In the genomic region with DNA sequence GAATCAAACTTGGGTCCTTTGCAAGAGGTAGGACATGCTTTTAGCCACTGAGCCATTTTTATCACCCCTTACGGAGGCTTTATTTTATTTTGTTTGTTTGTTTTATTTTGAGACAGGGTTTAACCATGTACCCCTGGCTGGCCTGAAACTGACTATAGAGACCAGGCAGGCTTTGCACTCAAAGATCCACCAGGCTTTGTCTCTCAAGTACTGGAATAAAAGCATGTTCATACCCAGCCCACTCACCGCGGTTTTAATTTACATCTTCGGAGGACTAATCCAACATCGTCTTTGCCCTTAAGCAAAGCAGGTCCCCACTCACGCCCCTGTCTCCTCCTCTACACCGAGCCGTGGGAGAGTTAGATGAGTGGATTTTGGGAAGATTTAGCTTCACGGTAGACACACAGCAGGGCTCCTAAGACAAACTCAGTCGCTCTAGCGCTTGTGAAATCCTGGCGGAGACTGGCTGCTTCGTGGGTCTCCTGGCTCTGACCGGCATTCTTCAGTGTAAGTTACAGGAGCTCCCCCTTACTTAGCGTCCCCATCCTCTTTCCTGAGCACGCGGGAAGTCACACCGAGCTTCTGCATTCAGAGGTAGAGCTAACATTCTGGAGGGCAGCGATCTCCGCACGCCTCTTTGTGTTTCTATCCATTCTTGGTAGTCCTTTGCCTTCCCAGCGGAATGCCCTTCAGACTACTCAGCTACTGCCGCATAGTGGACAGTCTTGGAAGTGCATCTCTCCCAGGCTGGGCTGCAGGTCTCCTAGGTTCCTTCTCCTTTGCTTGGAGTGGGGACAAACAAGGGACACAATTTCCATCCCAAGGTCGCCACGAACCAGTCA, we compare ENCODE assay signal across 8 mouse cellular contexts. TPM values are rescaled to one million over a fixed set of nuclear protein-coding genes. Genes with fewer than 3 reads are reported as not detected.
DNase-seq lines count a peak whose midpoint lies in the region; ATAC-seq and TF ChIP-seq lines count a peak whose summit lies in the region.

No protein-coding gene starts in this region.

- WGBS in intestine, embryonic 16.5 days = 5% methylated on average over 25 of the region's 25 CpGs
- 4% methylated on average over 25 of the region's 25 CpGs for WGBS in limb, embryonic 13.5 days
- 3% methylated on average over 25 of the region's 25 CpGs for WGBS in midbrain, embryonic 15.5 days

- peak; percentile 85 for DNase-seq in layer of hippocampus, adult 11-12 months (ENCODE audit: low spot score)
- DNase-seq in layer of hippocampus, adult 9-10 months (ENCODE audit: low spot score) = no peak
- peak; percentile 79 for DNase-seq in gastrocnemius, postnatal 14 days
- DNase-seq in spleen, postnatal 10 days (ENCODE audit: low spot score in 2 of 2) = peak; percentile 66 to 81

- TF ChIP-seq POLR2A in cortical plate, adult 2 months (IDR thresholded peaks at IDR 0.05; ENCODE audit: extremely low read depth, insufficient read depth, low read length) = peak; percentile 59

- peak; percentile 99 for TF ChIP-seq CTCF in cortical plate, adult 2 months (IDR thresholded peaks at IDR 0.05; ENCODE audit: extremely low read depth, insufficient read depth, low read length)

- H3K27me3 ChIP-seq in intestine, embryonic 16.5 days (replicated peaks; ENCODE audit: control insufficient read depth, insufficient read depth, low read length) = no peaks in the 10 kb centered on the region
- H3K27me3 ChIP-seq in limb, embryonic 13.5 days = no peaks in the 10 kb centered on the region
- no peaks in the 10 kb centered on the region for H3K27me3 ChIP-seq in midbrain, embryonic 15.5 days (replicated peaks)

- no peaks in the 10 kb centered on the region for H3K4me1 ChIP-seq in cortical plate, adult 2 months (ENCODE audit: control insufficient read depth, insufficient read depth, low read length)
- no peaks in the 10 kb centered on the region for H3K4me1 ChIP-seq in intestine, embryonic 16.5 days (ENCODE audit: control insufficient read depth, insufficient read depth, low read length)
- H3K4me1 ChIP-seq in limb, embryonic 13.5 days = peaks cover 19% of the 10 kb centered on the region
- H3K4me1 ChIP-seq in midbrain, embryonic 15.5 days = peaks cover 15% of the 10 kb centered on the region

- H3K36me3 ChIP-seq in intestine, embryonic 16.5 days (ENCODE audit: control insufficient read depth, insufficient read depth, low read length) = no peaks in the 10 kb centered on the region
- H3K36me3 ChIP-seq in limb, embryonic 13.5 days = no peaks in the 10 kb centered on the region
- no peaks in the 10 kb centered on the region for H3K36me3 ChIP-seq in midbrain, embryonic 15.5 days (replicated peaks)

- peak overlapping the region; percentile 80 for H3K9ac ChIP-seq in intestine, embryonic 16.5 days (ENCODE audit: low read depth, low read length)
- H3K9ac ChIP-seq in limb, embryonic 13.5 days = peak overlapping the region; percentile 81
- H3K9ac ChIP-seq in midbrain, embryonic 15.5 days = peak overlapping the region; percentile 54

- H3K27ac ChIP-seq in cortical plate, adult 2 months (ENCODE audit: insufficient read depth, low read length) = no peak overlapping the region
- H3K27ac ChIP-seq in intestine, embryonic 16.5 days (ENCODE audit: low read length) = peak overlapping the region; percentile 65
- H3K27ac ChIP-seq in limb, embryonic 13.5 days = peak overlapping the region; percentile 83
- H3K27ac ChIP-seq in midbrain, embryonic 15.5 days = peak overlapping the region; percentile 89

- H3K9me3 ChIP-seq in intestine, embryonic 16.5 days (ENCODE audit: control insufficient read depth, low read length) = no peaks in the 10 kb centered on the region
- H3K9me3 ChIP-seq in limb, embryonic 13.5 days = no peaks in the 10 kb centered on the region
- no peaks in the 10 kb centered on the region for H3K9me3 ChIP-seq in midbrain, embryonic 15.5 days

- H3K4me2 ChIP-seq in intestine, embryonic 16.5 days (ENCODE audit: low read depth, low read length) = peak overlapping the region; percentile 80
- peak overlapping the region; percentile 74 for H3K4me2 ChIP-seq in limb, embryonic 13.5 days (replicated peaks)
- H3K4me2 ChIP-seq in midbrain, embryonic 15.5 days = peak overlapping the region; percentile 55

- ATAC-seq in intestine, embryonic 16.5 days = peak; percentile 32; the same call in 1 of the 2 replicates
- ATAC-seq in limb, embryonic 13.5 days (ENCODE audit: low FRiP score, low read depth) = peak; percentile 48; the same call in 1 of the 2 replicates
- ATAC-seq in midbrain, embryonic 15.5 days (replicated peaks) = peak; percentile 60

- H3K4me3 ChIP-seq in cortical plate, adult 2 months (ENCODE audit: insufficient read depth, low read length) = peak overlapping the region; percentile 40
- peak overlapping the region; percentile 58 for H3K4me3 ChIP-seq in intestine, embryonic 16.5 days (ENCODE audit: low read length)
- H3K4me3 ChIP-seq in limb, embryonic 13.5 days = peak overlapping the region; percentile 53
- H3K4me3 ChIP-seq in midbrain, embryonic 15.5 days = peak overlapping the region; percentile 48

- intact Hi-C loops in gastrocnemius, postnatal 14 days (cut with DNase I; ENCODE audit: low total_unique reads) = no loop called here

RNA-seq across cellular contexts. Expression of gene 1600014C23Rik, which starts 9.7 kb away (rescaled TPM):
- 0.44 TPM in 1 of 2 replicates, not detected in the other for polyA plus RNA-seq in cortical plate, adult 2 months (2012; rRNA removed)
- total RNA-seq in gastrocnemius, postnatal 14 days (2021) = not detected
- polyA plus RNA-seq in intestine, embryonic 16.5 days (2015; fragmentation: Nextera tagmentation; extraction: Ambion mirVana) = 0.76 TPM in 1 of 2 replicates, not detected in the other
- not detected in 2 replicates for polyA plus RNA-seq in limb, embryonic 13.5 days (2015; fragmentation: Nextera tagmentation; extraction: Ambion mirVana)
- polyA plus RNA-seq in midbrain, embryonic 15.5 days (2015; fragmentation: Nextera tagmentation; extraction: Ambion mirVana) = 0.61 TPM in 1 of 2 replicates, not detected in the other

RNA-seq across cellular contexts. Expression of gene Tmem63b, which starts 37.2 kb away (rescaled TPM):
- 206 and 219 TPM in 2 replicates for polyA plus RNA-seq in cortical plate, adult 2 months (2012; rRNA removed)
- total RNA-seq in gastrocnemius, postnatal 14 days (2021) = 10 to 100 TPM; 52.9 to 57.0 TPM
- 31.7 and 31.9 TPM in 2 replicates for polyA plus RNA-seq in intestine, embryonic 16.5 days (2015; fragmentation: Nextera tagmentation; extraction: Ambion mirVana)
- 33.1 and 36.7 TPM in 2 replicates for polyA plus RNA-seq in limb, embryonic 13.5 days (2015; fragmentation: Nextera tagmentation; extraction: Ambion mirVana)
- polyA plus RNA-seq in midbrain, embryonic 15.5 days (2015; fragmentation: Nextera tagmentation; extraction: Ambion mirVana) = 173 and 177 TPM in 2 replicates

RNA-seq across cellular contexts. Expression of gene Mrpl14, which starts 37.8 kb away (rescaled TPM):
- 57.1 and 63.8 TPM in 2 replicates for polyA plus RNA-seq in cortical plate, adult 2 months (2012; rRNA removed)
- 10 to 100 TPM; 83.3 to 86.3 TPM for total RNA-seq in gastrocnemius, postnatal 14 days (2021)
- 149 and 154 TPM in 2 replicates for polyA plus RNA-seq in intestine, embryonic 16.5 days (2015; fragmentation: Nextera tagmentation; extraction: Ambion mirVana)
- polyA plus RNA-seq in limb, embryonic 13.5 days (2015; fragmentation: Nextera tagmentation; extraction: Ambion mirVana) = 136 and 140 TPM in 2 replicates
- 118 and 124 TPM in 2 replicates for polyA plus RNA-seq in midbrain, embryonic 15.5 days (2015; fragmentation: Nextera tagmentation; extraction: Ambion mirVana)
